Mouse (Mus musculus) neural tube, embryonic 14.5 days (tissue): ENCODE measurements around the gene Gls. TPM values are rescaled to one million over a fixed set of nuclear protein-coding genes. Genes with fewer than 3 reads are reported as not detected.

Experiments used
- ATAC-seq: fragments of 200-750 bp; cut with Nextera tagmentation; 2 replicates; pipeline ENCODE4 v1.8.0; 2017; ENCODE audit warnings: low read depth, mild to moderate bottlenecking, moderate TSS enrichment, moderate library complexity
- H3K27ac ChIP-seq: fragments of 300-500 bp; sonication (generic); 2 replicates; pipeline ENCODE4 v1.5.1; 2014; ENCODE audit warnings: low read depth, mild to moderate bottlenecking, control low read depth, low read length, moderate library complexity, mixed read lengths
- H3K27me3 ChIP-seq: fragments of 300-500 bp; sonication (generic); 2 replicates; pipeline ENCODE4 v1.6.1; 2014; ENCODE audit warnings: low read length; ENCODE audit not compliant: control insufficient read depth, insufficient read depth
- H3K36me3 ChIP-seq: fragments of 300-500 bp; sonication (generic); 2 replicates; pipeline ENCODE4 v1.6.1; 2014; ENCODE audit warnings: low read length, mixed read lengths; ENCODE audit not compliant: control insufficient read depth, insufficient read depth
- H3K4me1 ChIP-seq: fragments of 300-500 bp; sonication (generic); 2 replicates; pipeline ENCODE4 v1.6.1; 2014; ENCODE audit warnings: low read length; ENCODE audit not compliant: control insufficient read depth, insufficient read depth
- H3K4me2 ChIP-seq: fragments of 300-500 bp; sonication (generic); 2 replicates; pipeline ENCODE4 v1.6.1; 2014; ENCODE audit warnings: mild to moderate bottlenecking, low read depth, low read length, control low read depth
- H3K4me3 ChIP-seq: fragments of 300-500 bp; sonication (generic); 2 replicates; pipeline ENCODE4 v1.5.1; 2014; ENCODE audit warnings: low read depth, low read length, control low read depth, mixed read lengths
- H3K9ac ChIP-seq: fragments of 300-500 bp; sonication (generic); replicated peaks from 2 replicates; pipeline ENCODE4 v1.6.1; 2014; ENCODE audit warnings: low read depth, mild to moderate bottlenecking, control low read depth, low read length, mixed read lengths
- H3K9me3 ChIP-seq: fragments of 300-500 bp; sonication (generic); 2 replicates; pipeline ENCODE4 v1.6.1; 2016; ENCODE audit warnings: low read length; ENCODE audit not compliant: control insufficient read depth
- WGBS: fragments of 180-500 bp; shearing (Covaris S2); extraction: QIAGEN DNeasy Blood & Tissue Kit; methylation state at CpG from one replicate; pipeline ENCODE4 v1.1.7; 2014; 5-methylcytosine and 5-hydroxymethylcytosine counted together
- polyA plus RNA-seq: library from polyadenylated mRNA; unstranded; fragments of >200 nt; fragmentation: Nextera tagmentation; extraction: Ambion mirVana; gene quantifications from 2 replicates; pipeline ENCODE4 v1.2.1, GENCODE M21; 2014

Gene Gls
- polyA plus RNA-seq, 1 experiment from 2014 or later: 74.1 TPM

DNA sequence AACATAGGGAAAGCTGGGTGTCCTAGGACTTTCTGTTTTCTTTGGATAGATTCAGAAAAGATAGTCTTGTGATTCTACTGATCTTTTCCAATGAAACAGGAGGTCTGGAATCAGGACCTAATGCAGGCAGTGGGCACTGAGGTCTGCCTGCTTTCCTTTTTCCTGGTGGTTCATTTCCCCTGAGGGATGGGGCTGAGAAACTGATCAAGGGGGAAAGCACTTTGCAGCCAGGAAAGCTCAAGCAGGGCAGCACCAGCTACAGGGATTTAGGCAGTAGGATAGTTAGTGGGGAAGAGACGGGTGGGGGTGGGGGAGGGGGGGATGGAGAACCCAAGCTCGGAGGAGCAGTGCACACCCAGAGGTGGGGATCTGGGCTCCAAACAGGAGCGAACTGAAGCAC is 80.1 kb downstream of the Gls start:
- peaks cover 2% of the 10 kb centered on the region; the same call in 1 of the 2 replicates for H3K36me3 ChIP-seq
- H3K27ac ChIP-seq: no peak overlapping the region
- H3K9me3 ChIP-seq: no peaks in the 10 kb centered on the region
- H3K4me1 ChIP-seq: peaks cover 6% of the 10 kb centered on the region; the same call in 1 of the 2 replicates
- H3K27me3 ChIP-seq: no peaks in the 10 kb centered on the region
- 66% methylated on average over 3 of the region's 3 CpGs for WGBS
- no peak overlapping the region for H3K4me3 ChIP-seq
- H3K9ac ChIP-seq: no peak overlapping the region
- H3K4me2 ChIP-seq: no peak overlapping the region
- no peak for ATAC-seq

DNA sequence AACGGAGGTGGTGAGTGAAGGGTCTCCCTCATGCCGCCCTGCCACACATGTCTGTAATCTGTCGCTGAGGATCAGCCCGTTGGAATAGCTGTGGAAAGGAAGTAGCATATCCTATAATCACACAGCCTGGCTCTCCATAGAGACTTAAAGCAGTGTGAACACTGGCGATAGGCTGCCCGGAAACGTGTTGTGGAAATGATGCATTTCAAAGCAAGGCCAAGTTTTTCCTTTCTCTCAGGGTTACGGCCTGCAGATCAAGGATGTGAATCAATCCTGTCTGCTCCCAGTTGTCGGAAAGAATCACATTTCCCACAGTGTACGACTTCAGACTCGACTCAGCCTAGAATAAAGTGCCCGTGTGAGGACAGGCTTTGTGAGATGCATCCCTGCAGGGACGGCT is 80.7 kb downstream of the Gls start:
- Histone ChIP-seq H3K27me3 (no peaks in the 10 kb centered on the region), H3K36me3 (peaks cover 2% of the 10 kb centered on the region; the same call in 1 of the 2 replicates), H3K4me3 (no peak overlapping the region), H3K9me3 (no peaks in the 10 kb centered on the region), H3K4me2 (no peak overlapping the region), H3K27ac (no peak overlapping the region), H3K4me1 (peaks cover 7% of the 10 kb centered on the region; the same call in 1 of the 2 replicates), H3K9ac (no peak overlapping the region)
- WGBS: 67% methylated on average over 13 of the region's 13 CpGs
- ATAC-seq: no peak

DNA sequence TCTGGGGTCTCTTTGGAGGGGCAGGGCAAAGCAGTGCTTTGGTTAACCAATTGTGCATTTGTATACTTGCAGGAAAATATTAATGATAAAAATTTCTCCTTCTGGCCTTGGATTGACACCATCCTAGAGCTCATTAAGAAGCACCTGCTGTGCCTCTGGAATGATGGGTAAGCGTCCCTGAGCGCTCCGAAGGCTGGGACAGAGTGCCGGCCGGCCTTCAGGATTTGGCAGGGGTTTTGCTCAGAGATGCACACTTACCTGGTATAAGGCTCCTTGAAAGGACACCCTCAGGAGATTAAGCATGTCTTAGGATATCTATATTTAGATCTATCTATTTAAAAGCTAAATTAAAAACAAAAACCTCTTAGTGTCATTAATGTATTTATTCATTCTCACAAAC is 81.9 kb downstream of the Gls start:
- no peak overlapping the region for H3K4me3 ChIP-seq
- H3K4me1 ChIP-seq: peaks cover 7% of the 10 kb centered on the region; the same call in 1 of the 2 replicates
- ATAC-seq: no peak
- 96% methylated on average over 5 of the region's 5 CpGs for WGBS
- H3K9ac ChIP-seq: no peak overlapping the region
- no peaks in the 10 kb centered on the region for H3K27me3 ChIP-seq
- no peak overlapping the region for H3K4me2 ChIP-seq
- H3K9me3 ChIP-seq: no peaks in the 10 kb centered on the region
- no peaks in the 10 kb centered on the region for H3K36me3 ChIP-seq
- H3K27ac ChIP-seq: no peak overlapping the region

DNA sequence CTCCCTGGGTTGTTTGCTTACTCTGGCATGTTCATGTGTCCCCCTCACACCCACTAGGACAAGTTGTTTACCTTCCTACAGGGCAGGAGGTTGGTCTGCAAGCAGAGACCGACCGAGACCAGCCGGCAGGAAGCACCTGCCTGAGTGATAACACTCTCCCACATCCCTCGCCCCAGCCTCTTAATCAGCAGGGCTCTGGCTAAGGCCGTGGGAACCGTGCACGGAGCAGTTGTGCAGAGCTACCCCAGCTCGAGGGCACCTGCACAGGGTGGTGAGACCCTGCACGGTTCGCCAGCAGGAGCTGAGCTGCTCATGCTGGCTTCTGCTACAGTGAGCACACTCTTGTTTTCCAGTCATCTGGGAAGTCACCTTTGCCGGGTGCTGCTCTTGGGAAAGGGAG is 82.4 kb downstream of the Gls start:
- no peaks in the 10 kb centered on the region for H3K9me3 ChIP-seq
- H3K27ac ChIP-seq: no peak overlapping the region
- H3K4me1 ChIP-seq: peaks cover 7% of the 10 kb centered on the region; the same call in 1 of the 2 replicates
- H3K4me3 ChIP-seq: no peak overlapping the region
- no peak overlapping the region for H3K4me2 ChIP-seq
- H3K9ac ChIP-seq: no peak overlapping the region
- WGBS: 63% methylated on average over 11 of the region's 11 CpGs
- no peak for ATAC-seq
- H3K27me3 ChIP-seq: no peaks in the 10 kb centered on the region
- no peaks in the 10 kb centered on the region for H3K36me3 ChIP-seq

DNA sequence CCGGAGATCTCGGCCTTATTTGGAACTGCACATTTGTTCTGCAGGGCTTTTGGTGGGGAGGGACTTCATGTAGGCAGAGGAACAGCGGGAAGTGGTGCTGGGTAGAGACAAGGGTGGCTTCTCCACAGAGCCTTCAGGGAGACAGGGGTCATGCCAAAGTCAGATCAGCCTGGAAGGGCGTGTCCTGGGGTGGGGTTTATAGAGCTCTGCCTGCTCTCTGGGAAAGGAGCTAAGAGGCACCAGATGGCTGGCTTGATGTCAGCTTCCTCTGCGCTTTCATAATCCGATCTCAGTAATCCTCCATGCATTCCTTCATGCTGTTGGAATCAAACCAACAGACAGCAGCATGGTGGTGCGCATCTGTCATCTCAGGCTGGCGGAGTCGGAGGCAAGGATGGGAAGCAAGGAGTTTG is 83.1 kb downstream of the Gls start:
- Histone ChIP-seq H3K36me3 (no peaks in the 10 kb centered on the region), H3K9ac (no peak overlapping the region), H3K4me3 (no peak overlapping the region), H3K27me3 (no peaks in the 10 kb centered on the region), H3K9me3 (no peaks in the 10 kb centered on the region), H3K27ac (peak overlapping the region; percentile 18; the same call in 1 of the 2 replicates), H3K4me1 (peaks cover 7% of the 10 kb centered on the region; the same call in 1 of the 2 replicates), H3K4me2 (no peak overlapping the region)
- ATAC-seq: peak; percentile 26; the same call in 1 of the 2 replicates
- WGBS: 50% methylated on average over 9 of the region's 9 CpGs

DNA sequence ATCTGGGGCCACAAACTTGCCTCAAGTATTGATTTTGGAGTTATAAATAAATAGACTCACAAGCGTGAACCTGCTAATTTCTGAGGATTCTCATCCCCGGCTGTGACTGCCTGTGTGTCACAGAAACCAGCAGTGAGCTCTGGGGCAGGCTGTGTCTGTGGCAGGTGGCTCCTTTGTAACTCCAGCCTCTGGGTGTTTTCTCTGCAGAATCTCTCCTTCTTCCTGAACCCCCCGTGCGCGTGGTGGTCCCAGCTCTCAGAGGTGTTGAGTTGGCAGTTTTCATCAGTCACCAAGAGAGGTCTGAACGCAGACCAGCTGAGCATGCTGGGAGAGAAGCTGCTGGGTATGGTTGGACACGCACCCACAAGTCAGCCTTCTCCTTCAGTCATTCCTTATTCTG is 84.3 kb downstream of the Gls start:
- WGBS: 68% methylated on average over 7 of the region's 7 CpGs
- H3K27me3 ChIP-seq: no peaks in the 10 kb centered on the region
- no peaks in the 10 kb centered on the region for H3K36me3 ChIP-seq
- H3K9me3 ChIP-seq: no peaks in the 10 kb centered on the region
- no peak overlapping the region for H3K4me2 ChIP-seq
- no peak overlapping the region for H3K4me3 ChIP-seq
- ATAC-seq: no peak
- peaks cover 7% of the 10 kb centered on the region; the same call in 1 of the 2 replicates for H3K4me1 ChIP-seq
- no peak overlapping the region for H3K27ac ChIP-seq
- no peak overlapping the region for H3K9ac ChIP-seq

DNA sequence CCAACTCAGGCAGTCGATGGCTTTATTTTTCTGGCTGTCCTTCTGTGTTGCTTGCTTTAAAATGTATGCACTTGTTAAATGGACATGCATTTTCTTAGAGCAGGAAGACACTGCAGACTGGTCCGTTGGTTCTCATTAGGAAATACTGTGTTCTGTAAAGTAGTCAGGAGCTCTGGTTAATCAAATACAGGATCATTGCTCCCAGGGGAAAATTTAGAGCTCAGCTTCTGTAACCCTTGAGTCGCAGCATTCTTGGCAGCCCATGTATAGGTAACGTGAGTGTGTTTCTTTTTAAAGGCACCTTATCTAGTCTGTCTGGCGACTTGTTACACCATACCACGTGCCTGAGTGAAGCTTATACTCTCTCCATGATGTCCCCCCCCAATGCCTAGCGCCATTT is 84.9 kb downstream of the Gls start:
- Histone ChIP-seq H3K9ac (no peak overlapping the region), H3K36me3 (no peaks in the 10 kb centered on the region), H3K4me1 (peaks cover 7% of the 10 kb centered on the region; the same call in 1 of the 2 replicates), H3K27ac (peak overlapping the region; percentile 29; the same call in 1 of the 2 replicates), H3K9me3 (no peaks in the 10 kb centered on the region), H3K4me3 (no peak overlapping the region), H3K4me2 (no peak overlapping the region), H3K27me3 (no peaks in the 10 kb centered on the region)
- WGBS: 55% methylated on average over 7 of the region's 7 CpGs
- 0 out of 2 replicates have a peak, but pooled peaks have one; percentile 19 for ATAC-seq

DNA sequence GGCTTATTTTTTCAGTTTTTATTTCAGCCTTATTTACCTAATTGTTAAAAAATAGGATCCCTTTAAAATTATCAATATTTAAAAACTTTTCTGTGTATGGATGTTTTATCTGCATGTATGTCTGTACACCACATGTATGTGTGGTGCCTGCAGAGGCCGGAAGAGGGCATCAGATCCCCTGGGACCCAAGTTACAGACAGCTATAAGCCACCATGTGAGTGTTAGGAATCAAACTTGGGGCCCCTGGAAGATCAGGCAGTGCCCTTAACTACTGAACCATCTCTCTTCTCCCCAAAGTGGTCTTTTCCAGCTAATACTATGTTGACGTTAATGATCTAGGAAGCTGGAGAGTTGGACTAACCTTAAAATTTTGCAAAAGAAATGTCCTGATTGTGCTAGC is 85.6 kb downstream of the Gls start:
- H3K4me1 ChIP-seq: peaks cover 7% of the 10 kb centered on the region; the same call in 1 of the 2 replicates
- 88% methylated on average over 2 of the region's 2 CpGs for WGBS
- H3K36me3 ChIP-seq: no peaks in the 10 kb centered on the region
- no peak overlapping the region for H3K4me2 ChIP-seq
- H3K4me3 ChIP-seq: no peak overlapping the region
- H3K27ac ChIP-seq: no peak overlapping the region
- H3K9me3 ChIP-seq: no peaks in the 10 kb centered on the region
- H3K27me3 ChIP-seq: no peaks in the 10 kb centered on the region
- H3K9ac ChIP-seq: no peak overlapping the region
- ATAC-seq: no peak

DNA sequence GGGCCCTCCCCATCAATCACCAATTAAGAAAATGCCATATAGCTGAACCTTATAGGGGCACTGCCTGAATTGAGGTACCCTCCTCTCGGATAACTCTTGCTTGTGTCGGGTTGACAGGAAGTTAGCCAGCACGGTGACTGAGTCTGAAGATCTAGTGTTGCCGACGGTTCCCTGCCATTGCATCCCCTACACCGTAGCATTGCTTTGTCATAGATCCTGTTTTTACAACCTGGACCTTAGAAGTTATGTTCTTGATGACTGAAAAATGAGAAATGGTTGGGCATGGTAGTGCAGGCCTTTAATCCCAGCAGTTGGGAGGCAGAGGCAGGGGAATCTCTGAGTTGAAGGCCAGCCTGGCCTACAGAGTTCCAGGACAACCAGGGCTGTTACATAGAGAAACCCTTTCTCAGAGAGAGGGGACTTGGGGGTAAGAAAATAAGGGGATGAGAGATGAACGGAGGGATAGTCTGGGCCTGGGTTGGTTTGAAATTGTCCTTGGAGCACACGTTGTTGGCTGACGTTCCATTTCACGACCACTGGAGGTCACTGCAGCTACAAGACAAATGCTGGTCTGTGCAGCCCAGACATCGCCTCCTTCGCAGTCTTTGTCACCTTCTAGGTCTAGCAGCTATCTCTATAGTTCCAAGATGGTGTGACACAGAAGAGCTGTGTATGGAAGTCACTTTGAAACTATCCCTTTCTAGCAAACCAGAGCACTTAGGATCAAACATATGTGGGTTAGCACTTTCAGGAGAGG is 86.6 kb downstream of the Gls start:
- peaks cover 7% of the 10 kb centered on the region; the same call in 1 of the 2 replicates for H3K4me1 ChIP-seq
- no peak overlapping the region for H3K4me2 ChIP-seq
- peak; percentile 86 for ATAC-seq
- H3K27ac ChIP-seq: no peak overlapping the region
- H3K4me3 ChIP-seq: no peak overlapping the region
- WGBS: 54% methylated on average over 12 of the region's 12 CpGs
- no peak overlapping the region for H3K9ac ChIP-seq
- H3K36me3 ChIP-seq: no peaks in the 10 kb centered on the region
- no peaks in the 10 kb centered on the region for H3K27me3 ChIP-seq
- H3K9me3 ChIP-seq: no peaks in the 10 kb centered on the region
